Mouse (Mus musculus): ENCODE results near the gene Dgke.
"Not testable (repeated sequence)": the region's sequence is repeated elsewhere in the genome, so short reads cannot be mapped to it uniquely, and the experiment has no call there.

GRCm38 (mm10) chr11:89041073-89041472 is 25.6 kb downstream of the Dgke start:
- not testable (repeated sequence) for TF ChIP-seq CTCF (IDR thresholded peaks at IDR 0.05; ENCODE audit: low read depth, low read length); GATA1 (IDR thresholded peaks at IDR 0.05; ENCODE audit: borderline replicate concordance, low read length); TAL1 (conservative IDR thresholded peaks at IDR 0.05; ENCODE audit: low read depth, low read length); GATA2 (IDR thresholded peaks at IDR 0.05; ENCODE audit: borderline replicate concordance, low read depth, low read length)

Measured in G1E (cell line).